Mouse (Mus musculus): Measurements from ENCODE around the gene Barhl1. TPM values are rescaled to one million over a fixed set of nuclear protein-coding genes. Genes with fewer than 3 reads are reported as not detected.

Barhl1 gene
- polyA plus RNA-seq, 1 experiment = 12.6 TPM

DNA sequence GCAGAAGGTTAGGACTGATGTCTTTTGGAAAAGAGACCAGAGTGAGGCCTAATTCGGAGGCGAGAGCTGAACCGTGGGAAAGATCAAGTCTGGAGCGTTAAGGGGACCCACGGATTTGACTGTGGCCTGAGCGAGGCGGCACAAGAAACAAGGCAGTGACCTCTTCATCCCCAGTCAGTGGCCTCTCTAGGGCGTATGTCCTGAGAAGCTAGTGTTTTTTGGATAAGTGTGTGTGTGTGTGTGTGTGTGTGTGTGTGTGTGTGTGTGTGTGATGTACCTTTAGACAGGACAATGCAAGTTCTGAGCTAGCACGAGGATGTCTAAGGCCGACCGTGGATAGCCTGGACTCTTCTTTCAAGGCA, 669 bp upstream of the Barhl1 start:
- no peaks in the 10 kb centered on the region for H3K27me3 ChIP-seq (ENCODE audit: control insufficient read depth, insufficient read depth, low read length)
- 52% methylated on average over 11 of the region's 11 CpGs for WGBS
- peak overlapping the region; percentile 16; the same call in 1 of the 2 replicates for H3K27ac ChIP-seq (ENCODE audit: insufficient read depth, low read length)
- H3K4me1 ChIP-seq (ENCODE audit: control insufficient read depth, insufficient read depth, low read length) = peaks cover 6% of the 10 kb centered on the region
- TF ChIP-seq POLR2A (IDR thresholded peaks at IDR 0.05; ENCODE audit: borderline replicate concordance, insufficient read depth, low read length) = no peak
- peak overlapping the region; percentile 82 for H3K4me3 ChIP-seq (replicated peaks; ENCODE audit: insufficient read depth, low read depth, low read length)
- peak in 1 of 2 experiments; percentile 24 for DNase-seq

DNA sequence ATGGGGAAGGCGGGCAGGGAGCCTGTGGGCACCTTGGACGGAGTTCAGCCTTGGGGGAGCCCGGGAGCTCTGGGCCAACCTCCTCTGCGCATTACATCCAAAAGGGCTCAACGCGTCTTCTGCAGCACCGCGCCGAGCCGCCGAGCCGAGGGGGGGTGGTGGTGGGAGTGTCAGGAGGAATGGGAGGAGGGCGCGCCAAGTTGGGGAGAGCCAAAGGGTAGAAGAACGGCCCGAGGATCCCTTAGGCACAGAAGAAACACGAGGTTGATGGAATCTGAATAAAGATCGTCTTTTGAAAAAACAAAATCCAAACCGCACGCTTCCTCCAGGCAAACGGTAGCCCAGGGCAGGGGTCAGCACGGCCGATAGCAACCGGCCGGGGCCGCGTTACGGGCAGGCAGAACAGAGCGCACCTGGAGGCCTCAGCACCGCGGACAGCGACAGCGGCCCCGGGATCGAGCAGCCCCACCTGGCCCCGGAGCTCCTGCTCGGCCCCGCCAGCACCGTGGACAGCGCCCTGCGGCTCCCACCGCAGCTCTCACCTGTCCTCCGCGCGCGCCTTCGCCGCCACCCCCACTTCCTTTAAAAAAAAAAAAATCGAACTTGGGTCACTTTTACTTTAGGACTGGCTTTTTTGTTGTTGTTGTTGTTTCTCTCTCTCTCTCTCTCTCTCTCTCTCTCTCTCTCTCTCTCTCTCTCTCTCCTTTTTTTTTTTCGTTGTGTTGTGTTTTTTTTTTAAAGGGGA, 528 bp downstream of the Barhl1 start:
- H3K27ac ChIP-seq (ENCODE audit: insufficient read depth, low read length) = peak overlapping the region; percentile 21; the same call in 1 of the 2 replicates
- DNase-seq = peak; percentile 57 to 69
- H3K4me1 ChIP-seq (ENCODE audit: control insufficient read depth, insufficient read depth, low read length) = peaks cover 6% of the 10 kb centered on the region
- peak overlapping the region; percentile 82 for H3K4me3 ChIP-seq (replicated peaks; ENCODE audit: insufficient read depth, low read depth, low read length)
- WGBS = 1% methylated on average over 47 of the region's 50 CpGs
- TF ChIP-seq POLR2A (IDR thresholded peaks at IDR 0.05; ENCODE audit: borderline replicate concordance, insufficient read depth, low read length) = no peak
- TF ChIP-seq CTCF (IDR thresholded peaks at IDR 0.05; ENCODE audit: borderline replicate concordance, insufficient read depth, low read depth, low read length) = no peak
- no peaks in the 10 kb centered on the region for H3K27me3 ChIP-seq (ENCODE audit: control insufficient read depth, insufficient read depth, low read length)

DNA sequence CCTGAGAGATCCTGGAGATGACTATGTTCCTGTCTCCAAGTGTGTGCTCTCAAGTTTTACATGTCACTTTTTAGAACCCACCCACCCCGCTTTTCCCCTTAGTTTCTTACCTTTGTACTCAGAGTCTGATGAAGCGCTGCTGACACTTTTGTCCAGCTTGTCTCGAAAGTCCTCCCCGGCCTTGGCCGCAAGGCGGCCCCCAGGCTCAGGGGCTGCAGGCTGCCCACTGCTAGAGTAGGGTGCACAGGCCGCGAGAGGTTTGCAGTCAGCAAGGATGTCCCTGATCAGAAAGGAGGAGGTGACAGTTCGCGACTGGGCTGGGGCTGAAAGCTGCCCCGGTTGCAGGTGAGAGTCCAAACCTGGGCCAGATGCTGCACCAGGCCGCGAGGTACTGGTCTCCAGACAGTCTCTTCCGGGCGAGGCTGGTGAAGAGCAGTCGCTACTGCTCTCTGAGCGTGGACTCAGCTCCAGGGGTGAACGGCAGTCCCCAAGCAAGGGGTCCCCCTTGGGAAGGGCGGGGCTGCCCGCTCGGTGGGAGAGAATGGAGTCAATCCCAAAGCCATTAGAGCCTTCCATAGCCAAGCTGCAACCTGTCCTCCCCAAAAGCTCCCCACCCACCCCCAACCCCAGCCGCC, 1.2 kb downstream of the Barhl1 start:
- H3K27ac ChIP-seq (ENCODE audit: insufficient read depth, low read length) = no peak overlapping the region
- WGBS = 15% methylated on average over 22 of the region's 22 CpGs
- H3K4me1 ChIP-seq (ENCODE audit: control insufficient read depth, insufficient read depth, low read length) = peaks cover 6% of the 10 kb centered on the region
- peak; percentile 25 to 49 for DNase-seq
- H3K4me3 ChIP-seq (replicated peaks; ENCODE audit: insufficient read depth, low read depth, low read length) = peak overlapping the region; percentile 73
- H3K27me3 ChIP-seq (ENCODE audit: control insufficient read depth, insufficient read depth, low read length) = no peaks in the 10 kb centered on the region
- TF ChIP-seq POLR2A (IDR thresholded peaks at IDR 0.05; ENCODE audit: borderline replicate concordance, insufficient read depth, low read length) (no peak), CTCF (IDR thresholded peaks at IDR 0.05; ENCODE audit: borderline replicate concordance, insufficient read depth, low read depth, low read length) (0 out of 2 replicates have a peak, but pooled peaks have one; percentile 10)

DNA sequence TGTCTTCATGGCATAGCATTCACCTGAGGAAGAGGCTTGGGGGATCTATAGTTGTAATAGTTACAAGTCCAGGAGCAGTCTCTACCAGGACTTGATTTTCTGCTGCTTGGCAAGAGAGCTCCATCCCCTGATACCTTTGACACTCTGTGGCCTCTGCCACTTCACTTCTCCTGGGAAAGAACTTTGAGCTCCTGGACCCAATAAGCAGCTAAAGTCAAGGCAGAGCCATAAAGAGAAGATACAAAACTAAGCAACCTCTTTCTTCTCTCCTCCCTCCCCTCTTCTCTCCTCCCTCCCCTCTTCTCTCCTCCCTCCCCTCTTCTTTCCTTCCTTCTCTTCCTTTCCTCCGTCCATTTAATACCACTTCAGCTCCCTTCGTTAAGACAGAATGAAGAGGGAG, 2.3 kb downstream of the Barhl1 start:
- no peak for TF ChIP-seq CTCF (IDR thresholded peaks at IDR 0.05; ENCODE audit: borderline replicate concordance, insufficient read depth, low read depth, low read length)
- no peak for TF ChIP-seq POLR2A (IDR thresholded peaks at IDR 0.05; ENCODE audit: borderline replicate concordance, insufficient read depth, low read length)
- Histone ChIP-seq H3K4me1 (ENCODE audit: control insufficient read depth, insufficient read depth, low read length) (peaks cover 6% of the 10 kb centered on the region), H3K4me3 (replicated peaks; ENCODE audit: insufficient read depth, low read depth, low read length) (no peak overlapping the region), H3K27ac (ENCODE audit: insufficient read depth, low read length) (no peak overlapping the region), H3K27me3 (ENCODE audit: control insufficient read depth, insufficient read depth, low read length) (no peaks in the 10 kb centered on the region)
- WGBS = 37% methylated on average over 2 of the region's 2 CpGs
- no peak for DNase-seq

DNA sequence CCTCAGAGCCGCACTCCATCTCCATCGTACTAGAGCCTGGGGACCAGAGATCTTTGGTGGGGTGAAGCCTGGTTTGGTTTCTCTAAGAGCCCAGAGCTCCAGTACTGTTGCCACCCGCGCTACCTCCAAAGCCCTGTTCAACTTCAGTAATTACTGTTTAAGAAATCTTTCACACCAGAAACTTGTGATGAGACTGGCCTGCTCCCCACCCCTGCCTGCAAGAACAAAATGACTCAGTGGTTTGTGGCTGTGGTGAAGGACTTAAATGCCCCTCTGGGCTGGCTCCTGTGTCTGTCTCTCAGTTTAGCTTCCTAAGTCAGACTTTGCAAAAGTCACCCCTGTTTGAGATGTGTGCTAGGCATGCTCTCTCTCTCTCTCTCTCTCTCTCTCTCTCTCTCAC, 3.5 kb downstream of the Barhl1 start:
- Histone ChIP-seq H3K27me3 (ENCODE audit: control insufficient read depth, insufficient read depth, low read length) (no peaks in the 10 kb centered on the region), H3K4me3 (replicated peaks; ENCODE audit: insufficient read depth, low read depth, low read length) (no peak overlapping the region), H3K27ac (ENCODE audit: insufficient read depth, low read length) (no peak overlapping the region), H3K4me1 (ENCODE audit: control insufficient read depth, insufficient read depth, low read length) (peaks cover 9% of the 10 kb centered on the region)
- WGBS = 65% methylated on average over 4 of the region's 4 CpGs
- TF ChIP-seq POLR2A (IDR thresholded peaks at IDR 0.05; ENCODE audit: borderline replicate concordance, insufficient read depth, low read length) (no peak), CTCF (IDR thresholded peaks at IDR 0.05; ENCODE audit: borderline replicate concordance, insufficient read depth, low read depth, low read length) (no peak)
- no peak for DNase-seq

DNA sequence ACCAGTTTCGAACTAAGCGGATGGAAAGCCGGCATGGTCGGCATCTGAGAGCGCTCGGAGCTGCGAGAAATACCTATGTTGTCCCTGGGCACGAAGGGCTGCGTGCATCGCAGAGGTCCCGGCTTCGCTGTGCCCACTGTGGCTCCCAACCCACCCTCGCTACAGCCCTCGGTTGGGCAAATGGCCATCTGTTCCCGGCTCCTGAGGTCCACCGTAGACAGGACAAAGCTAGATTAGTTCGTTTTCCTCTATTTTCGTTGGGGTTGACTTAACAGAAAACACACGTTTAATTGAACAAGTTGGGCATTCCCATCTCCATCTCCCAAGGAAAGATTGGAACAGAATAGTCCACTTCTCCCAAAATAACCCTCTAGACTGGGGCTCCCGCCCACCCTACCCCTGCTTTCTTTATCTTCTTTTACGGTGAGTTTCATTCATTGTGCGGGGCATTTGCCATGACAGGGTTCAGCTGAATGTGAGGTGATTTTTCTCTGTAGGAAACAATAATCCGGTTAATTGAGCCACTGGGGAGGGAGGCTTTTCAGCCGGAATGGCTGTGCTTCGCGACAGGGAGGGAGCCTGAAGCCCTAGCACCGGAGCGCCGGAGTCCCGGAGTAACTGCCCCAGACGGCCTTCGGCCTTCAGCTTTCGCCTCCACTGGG, 4.3 kb downstream of the Barhl1 start:
- peak in 1 of 2 experiments; percentile 43 for DNase-seq
- H3K27ac ChIP-seq (ENCODE audit: insufficient read depth, low read length) = no peak overlapping the region
- H3K4me1 ChIP-seq (ENCODE audit: control insufficient read depth, insufficient read depth, low read length) = peaks cover 6% of the 10 kb centered on the region; the same call in 1 of the 2 replicates
- no peaks in the 10 kb centered on the region for H3K27me3 ChIP-seq (ENCODE audit: control insufficient read depth, insufficient read depth, low read length)
- 36% methylated on average over 33 of the region's 33 CpGs for WGBS
- peak overlapping the region; percentile 31 for H3K4me3 ChIP-seq (replicated peaks; ENCODE audit: insufficient read depth, low read depth, low read length)
- no peak for TF ChIP-seq POLR2A (IDR thresholded peaks at IDR 0.05; ENCODE audit: borderline replicate concordance, insufficient read depth, low read length)
- TF ChIP-seq CTCF (IDR thresholded peaks at IDR 0.05; ENCODE audit: borderline replicate concordance, insufficient read depth, low read depth, low read length) = no peak

- WGBS = 30% methylated on average over 44 of the region's 44 CpGs
- no peak for DNase-seq
- H3K4me1 ChIP-seq (ENCODE audit: control insufficient read depth, insufficient read depth, low read length) = peaks cover 3% of the 10 kb centered on the region; the same call in 1 of the 2 replicates
- H3K4me3 ChIP-seq (replicated peaks; ENCODE audit: insufficient read depth, low read depth, low read length) = peak overlapping the region; percentile 31
- H3K27me3 ChIP-seq (ENCODE audit: control insufficient read depth, insufficient read depth, low read length) = no peaks in the 10 kb centered on the region
- H3K27ac ChIP-seq (ENCODE audit: insufficient read depth, low read length) = no peak overlapping the region
- TF ChIP-seq CTCF (IDR thresholded peaks at IDR 0.05; ENCODE audit: borderline replicate concordance, insufficient read depth, low read depth, low read length) (no peak), POLR2A (IDR thresholded peaks at IDR 0.05; ENCODE audit: borderline replicate concordance, insufficient read depth, low read length) (no peak)
Measured at GRCm38 (mm10) chr2:28911331-28912038, 5.0 kb downstream of the Barhl1 start.
